Comparison of ENCODE assay signal across 22 mouse cellular contexts in genomic region chr19:28343640-28344039, GRCm38 (mm10).
A peak's percentile ranks its signal among the peaks of the same experiment; 100 is the strongest.
DNase-seq lines count a peak whose midpoint lies in the region; ATAC-seq and TF ChIP-seq lines count a peak whose summit lies in the region.
"Had no signal": no experiment of that assay in that cellular context is flagged by ENCODE, and none has a peak within 500 bp of the region (broad histone marks: within the 10 kb centered on the region; RNA-seq: fewer than 3 reads in every experiment).

No protein-coding gene starts in this region.

- H3K4me2 ChIP-seq in heart, embryonic 15.5 days, result no peak overlapping the region
- no peak overlapping the region for H3K4me2 ChIP-seq in midbrain, postnatal 0 days (ENCODE audit: low read depth, low read length, poor library complexity, severe bottlenecking)
- H3K4me2 ChIP-seq in midbrain, embryonic 11.5 days, result no peak overlapping the region
- H3K4me2 ChIP-seq: embryonic facial prominence, embryonic 12.5 days; forebrain, embryonic 12.5 days; heart, embryonic 11.5 days; hindbrain, embryonic 15.5 days had no signal

- 0 out of 2 replicates have a peak overlapping the region, but pooled peaks have one; percentile 11 for H3K27ac ChIP-seq in heart, embryonic 15.5 days
- H3K27ac ChIP-seq in midbrain, postnatal 0 days (ENCODE audit: low read depth, low read length), result no peak overlapping the region
- H3K27ac ChIP-seq in midbrain, embryonic 11.5 days (ENCODE audit: low read depth, low read length), result no peak overlapping the region
- H3K27ac ChIP-seq: embryonic facial prominence, embryonic 12.5 days; forebrain, embryonic 12.5 days had no signal

- no peaks in the 10 kb centered on the region for H3K27me3 ChIP-seq in heart, embryonic 15.5 days
- no peaks in the 10 kb centered on the region for H3K27me3 ChIP-seq in midbrain, postnatal 0 days (ENCODE audit: insufficient read depth, low read length)
- H3K27me3 ChIP-seq in midbrain, embryonic 11.5 days (ENCODE audit: control insufficient read depth, insufficient read depth, low read length), result peaks cover 38% of the 10 kb centered on the region
- H3K27me3 ChIP-seq: embryonic facial prominence, embryonic 12.5 days; hindbrain, embryonic 15.5 days; Patski had no signal

- DNase-seq in cerebellum, postnatal 10 days, result peak; percentile 27 to 33
- no peak for DNase-seq in cerebellum, postnatal 14 days
- DNase-seq in heart, adult 9 months (ENCODE audit: low spot score in 2 of 2), result no peak
- DNase-seq in midbrain, postnatal 0 days (ENCODE audit: low spot score), result peak; percentile 31
- no peak for DNase-seq in midbrain, embryonic 11.5 days (ENCODE audit: low spot score, missing footprints)
- peak; percentile 60 for DNase-seq in gonadal fat pad, adult 2 months (ENCODE audit: low read depth)
- no peak for DNase-seq in embryo, embryonic 10.5 days (ENCODE audit: low spot score)
- DNase-seq: adrenal gland, adult 2 months; cerebellum, adult 18-20 months; cerebellum, adult 9-11 months; gastrocnemius, postnatal 25 days; heart, adult 18-20 months; heart, postnatal 36 days; kidney, adult 2 months had no signal

- no peak for ATAC-seq in heart, embryonic 15.5 days (replicated peaks; ENCODE audit: insufficient number of reproducible peaks, insufficient read depth, low FRiP score, low read depth)
- ATAC-seq in midbrain, postnatal 0 days (ENCODE audit: low FRiP score), result no peak
- ATAC-seq in midbrain, embryonic 11.5 days (ENCODE audit: low FRiP score), result no peak
- ATAC-seq: activated CD4-positive, CD25-positive, alpha-beta regulatory T cell, adult 4 months; intestine, embryonic 16.5 days; Patski had no signal

- no peak for TF ChIP-seq CTCF in midbrain, postnatal 0 days (IDR thresholded peaks at IDR 0.05)

- no peaks in the 10 kb centered on the region for H3K9me3 ChIP-seq in heart, embryonic 15.5 days (replicated peaks)
- H3K9me3 ChIP-seq in midbrain, postnatal 0 days (ENCODE audit: low read length), result no peaks in the 10 kb centered on the region
- H3K9me3 ChIP-seq in midbrain, embryonic 11.5 days (ENCODE audit: control insufficient read depth, low read length), result no peaks in the 10 kb centered on the region
- H3K9me3 ChIP-seq: embryonic facial prominence, embryonic 12.5 days; forebrain, embryonic 12.5 days; hindbrain, embryonic 15.5 days had no signal

- peaks cover 9% of the 10 kb centered on the region; the same call in 1 of the 2 replicates for H3K4me1 ChIP-seq in heart, embryonic 15.5 days (replicated peaks)
- no peaks in the 10 kb centered on the region for H3K4me1 ChIP-seq in midbrain, postnatal 0 days (ENCODE audit: insufficient read depth, low read length)
- peaks cover 3% of the 10 kb centered on the region; the same call in 1 of the 2 replicates for H3K4me1 ChIP-seq in midbrain, embryonic 11.5 days (ENCODE audit: control insufficient read depth, insufficient read depth, low read length)

- H3K4me3 ChIP-seq in heart, embryonic 15.5 days, result no peak overlapping the region
- H3K4me3 ChIP-seq in midbrain, postnatal 0 days (ENCODE audit: low read depth, low read length), result no peak overlapping the region
- H3K4me3 ChIP-seq in midbrain, embryonic 11.5 days (ENCODE audit: low read depth, low read length), result no peak overlapping the region
- H3K4me3 ChIP-seq: embryonic facial prominence, embryonic 12.5 days; forebrain, embryonic 12.5 days; hindbrain, embryonic 15.5 days had no signal

- H3K36me3 ChIP-seq in heart, embryonic 15.5 days, result no peaks in the 10 kb centered on the region
- H3K36me3 ChIP-seq in midbrain, postnatal 0 days (ENCODE audit: insufficient read depth, low read length), result no peaks in the 10 kb centered on the region
- no peaks in the 10 kb centered on the region for H3K36me3 ChIP-seq in midbrain, embryonic 11.5 days (ENCODE audit: control insufficient read depth, insufficient read depth, low read length)
- H3K36me3 ChIP-seq: embryonic facial prominence, embryonic 12.5 days; forebrain, embryonic 12.5 days; hindbrain, embryonic 15.5 days had no signal

- 38% methylated on average over 7 of the region's 7 CpGs for WGBS in heart, embryonic 15.5 days
- 69% methylated on average over 7 of the region's 7 CpGs for WGBS in midbrain, postnatal 0 days
- WGBS in midbrain, embryonic 11.5 days, result 91% methylated on average over 7 of the region's 7 CpGs

- H3K9ac ChIP-seq in heart, embryonic 15.5 days, result no peak overlapping the region
- H3K9ac ChIP-seq in midbrain, postnatal 0 days (replicated peaks; ENCODE audit: low read length, poor library complexity, severe bottlenecking), result no peak overlapping the region
- H3K9ac ChIP-seq in midbrain, embryonic 11.5 days (ENCODE audit: low read length), result no peak overlapping the region
- H3K9ac ChIP-seq: embryonic facial prominence, embryonic 12.5 days; forebrain, embryonic 12.5 days; hindbrain, embryonic 15.5 days had no signal

Comparison
In these comparisons a context has a peak if more than half of its experiments do, and no peak if none do; other contexts are left out.
1. DNase-seq: peak in cerebellum, postnatal 10 days (2 of 2), midbrain, postnatal 0 days (single experiment) and gonadal fat pad, adult 2 months (single experiment); none in cerebellum, postnatal 14 days (0 of 2), heart, adult 9 months (0 of 2), midbrain, embryonic 11.5 days (single experiment) and embryo, embryonic 10.5 days (single experiment).